Mouse (Mus musculus): ENCODE results near the gene Slc12a4.
"Not testable (repeated sequence)": the region's sequence is repeated elsewhere in the genome, so short reads cannot be mapped to it uniquely, and the experiment has no call there.

Gene Slc12a4

GRCm38 (mm10) chr8:105965905-105966341, at the start of gene Slc12a4:
Gene Slc12a4 (minus strand): TSS chr8:105966097.
- DNase-seq (ENCODE audit: low spot score in 2 of 2), result peak; percentile 78 to 82

GRCm38 (mm10) chr8:106012203-106012602, 46.3 kb upstream of the Slc12a4 start:
- DNase-seq (ENCODE audit: low spot score in 2 of 2), result not testable (repeated sequence)

- DNase-seq (ENCODE audit: low spot score in 2 of 2), result no peak
These were observed 45.7 kb upstream of the Slc12a4 start, which contains the start of gene Ddx28 for GRCm38 (mm10) chr8:106011643-106011986. Gene Ddx28 (minus strand): TSS chr8:106011882.

- DNase-seq (ENCODE audit: low spot score in 2 of 2), result peak; percentile 86 to 95
These were observed 45.1 kb upstream of the Slc12a4 start for GRCm38 (mm10) chr8:106010748-106011642.

- DNase-seq (ENCODE audit: low spot score in 2 of 2), result not testable (repeated sequence)
These were observed 42.0 kb upstream of the Slc12a4 start for GRCm38 (mm10) chr8:106007891-106008290.

GRCm38 (mm10) chr8:106007135-106007534, 41.2 kb upstream of the Slc12a4 start:
- DNase-seq (ENCODE audit: low spot score in 2 of 2), result no peak

GRCm38 (mm10) chr8:106006413-106006812, 40.5 kb upstream of the Slc12a4 start:
- DNase-seq (ENCODE audit: low spot score in 2 of 2), result no peak

- no peak for DNase-seq (ENCODE audit: low spot score in 2 of 2)
These were observed 40.0 kb upstream of the Slc12a4 start, which contains the start of gene Dpep2nb for GRCm38 (mm10) chr8:106005875-106006274. Gene Dpep2nb (minus strand): TSS chr8:106005975.

GRCm38 (mm10) chr8:106004538-106005207, 38.8 kb upstream of the Slc12a4 start:
- no peak for DNase-seq (ENCODE audit: low spot score in 2 of 2)

GRCm38 (mm10) chr8:106001908-106002307, 36.0 kb upstream of the Slc12a4 start:
- no peak for DNase-seq (ENCODE audit: low spot score in 2 of 2)

- DNase-seq (ENCODE audit: low spot score in 2 of 2), result no peak
These were observed 33.1 kb upstream of the Slc12a4 start for GRCm38 (mm10) chr8:105998971-105999370.

- DNase-seq (ENCODE audit: low spot score in 2 of 2), result no peak
These were observed 30.5 kb upstream of the Slc12a4 start for GRCm38 (mm10) chr8:105996359-105996758.

- no peak for DNase-seq (ENCODE audit: low spot score in 2 of 2)
These were observed 27.3 kb upstream of the Slc12a4 start for GRCm38 (mm10) chr8:105993226-105993625.

GRCm38 (mm10) chr8:105992499-105992898, 26.6 kb upstream of the Slc12a4 start:
- DNase-seq (ENCODE audit: low spot score in 2 of 2), result peak in 1 of 2 experiments; percentile 78

GRCm38 (mm10) chr8:105991546-105991945, 25.6 kb upstream of the Slc12a4 start:
- DNase-seq (ENCODE audit: low spot score in 2 of 2), result no peak

GRCm38 (mm10) chr8:105990856-105991387, 25.0 kb upstream of the Slc12a4 start, which contains the start of gene Dus2:
Gene Dus2 (plus strand): TSS chr8:105991337.
- peak; percentile 79 to 93 for DNase-seq (ENCODE audit: low spot score in 2 of 2)

GRCm38 (mm10) chr8:105988546-105988945, 22.6 kb upstream of the Slc12a4 start:
- DNase-seq (ENCODE audit: low spot score in 2 of 2), result no peak

- not testable (repeated sequence) for DNase-seq (ENCODE audit: low spot score in 2 of 2)
These were observed 17.5 kb upstream of the Slc12a4 start for GRCm38 (mm10) chr8:105983406-105983805.

- no peak for DNase-seq (ENCODE audit: low spot score in 2 of 2)
These were observed 15.2 kb upstream of the Slc12a4 start for GRCm38 (mm10) chr8:105981146-105981545.

- DNase-seq (ENCODE audit: low spot score in 2 of 2), result no peak
These were observed 13.4 kb upstream of the Slc12a4 start, which contains the start of gene Dpep3 for GRCm38 (mm10) chr8:105979325-105979724. Gene Dpep3 (minus strand): TSS chr8:105979429.

GRCm38 (mm10) chr8:105975363-105975762, 9.5 kb upstream of the Slc12a4 start:
- no peak for DNase-seq (ENCODE audit: low spot score in 2 of 2)
